Mouse (Mus musculus) MEL (cell line): Measurements from ENCODE around the gene Gas7.

Source experiments
- CTCF ChIP-seq, 3 experiments: IDR thresholded peaks in 2 of 3; conservative IDR thresholded peaks in 1 of 3; 2 replicates each; pipeline ENCODE4 v1.5.1; 2011 to 2012; ENCODE audit warnings: low read length in 3 of 3, low read depth in 2 of 3, mild to moderate bottlenecking in 2 of 3, improper control_type of control experiment in 1 of 3, inconsistent platforms in 1 of 3, mixed read lengths in 1 of 3, moderate library complexity in 1 of 3; ENCODE audit not compliant: control insufficient read depth in 1 of 3, insufficient read depth in 1 of 3, poor library complexity in 1 of 3, severe bottlenecking in 1 of 3
- EP300 ChIP-seq, 2 experiments: IDR thresholded peaks; 2 replicates each; pipeline ENCODE4 v1.6.1; 2011; ENCODE audit warnings: improper control_type of control experiment in 2 of 2, low read length in 2 of 2, low read depth in 1 of 2, mild to moderate bottlenecking in 1 of 2
- GATA1 ChIP-seq: IDR thresholded peaks from 2 replicates; pipeline ENCODE4 v1.6.1; 2011; ENCODE audit warnings: low read depth, low read length, improper control_type of control experiment
- KAT2A ChIP-seq: conservative IDR thresholded peaks from 2 replicates; pipeline ENCODE4 v1.6.1; 2012; ENCODE audit warnings: low read depth, low read length, improper control_type of control experiment, inconsistent platforms
- MAX ChIP-seq: IDR thresholded peaks from 2 replicates; pipeline ENCODE4 v1.6.1; 2011; ENCODE audit warnings: low read length, improper control_type of control experiment
- POLR2A ChIP-seq, 2 experiments: IDR thresholded peaks; 2 replicates each; pipeline ENCODE4 v1.6.1; 2011 to 2012; ENCODE audit warnings: low read length in 2 of 2, mild to moderate bottlenecking in 2 of 2, control low read depth in 1 of 2, improper control_type of control experiment in 1 of 2, low read depth in 1 of 2, moderate library complexity in 1 of 2; ENCODE audit not compliant: control insufficient read depth in 1 of 2, insufficient read depth in 1 of 2, poor library complexity in 1 of 2
- POLR2AphosphoS2 ChIP-seq: IDR thresholded peaks from 2 replicates; pipeline ENCODE4 v1.6.1; 2011; ENCODE audit warnings: low read length, improper control_type of control experiment
- RAD21 ChIP-seq: IDR thresholded peaks from 2 replicates; pipeline ENCODE4 v1.6.1; 2011; ENCODE audit warnings: mild to moderate bottlenecking, low read depth, low read length, improper control_type of control experiment
- SIN3A ChIP-seq: IDR thresholded peaks from 2 replicates; pipeline ENCODE4 v1.6.1; 2012; ENCODE audit warnings: low read length, improper control_type of control experiment, inconsistent platforms
- USF1 ChIP-seq: IDR thresholded peaks from 2 replicates; pipeline ENCODE4 v1.6.1; 2014; ENCODE audit warnings: low read depth, mild to moderate bottlenecking, inconsistent platforms, low read length, improper control_type of control experiment, moderate library complexity
- USF2 ChIP-seq, 2 experiments: IDR thresholded peaks; 2 replicates each; pipeline ENCODE4 v1.6.1; 2011 to 2012; ENCODE audit warnings: improper control_type of control experiment in 2 of 2, low read length in 2 of 2, borderline replicate concordance in 1 of 2, inconsistent platforms in 1 of 2, low read depth in 1 of 2, mild to moderate bottlenecking in 1 of 2; ENCODE audit not compliant: insufficient read depth in 1 of 2

DNA sequence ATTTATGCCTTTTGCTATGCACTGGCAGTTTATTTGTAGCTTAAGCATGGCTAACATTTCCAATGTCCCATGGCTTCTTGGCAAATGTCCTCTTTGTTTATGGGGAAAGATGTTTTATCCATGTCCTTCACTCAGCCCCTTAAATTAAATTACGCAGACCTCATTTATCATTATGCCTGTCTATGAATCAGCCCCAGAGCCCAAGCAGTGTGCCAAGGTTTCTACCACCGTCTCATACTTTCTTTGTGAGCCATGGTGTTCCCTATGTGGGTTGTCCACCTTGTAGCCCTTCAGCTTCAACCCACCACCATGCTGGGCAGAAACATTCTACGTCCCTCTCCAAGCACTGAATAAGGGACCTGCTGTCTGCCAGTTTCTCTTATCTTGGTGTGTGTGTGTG, 183.2 kb downstream of the Gas7 start:
- TF ChIP-seq POLR2A (IDR thresholded peaks at IDR 0.05; ENCODE audit: control insufficient read depth in 1 of 2, insufficient read depth in 1 of 2, low read depth in 1 of 2, low read length in 2 of 2, poor library complexity in 1 of 2) (no peak), MAX (no peak), CTCF (IDR thresholded peaks at IDR 0.05 in 2 of 3, conservative IDR thresholded peaks at IDR 0.05 in 1 of 3; ENCODE audit: control insufficient read depth in 1 of 3, insufficient read depth in 1 of 3, low read depth in 2 of 3, low read length in 3 of 3, poor library complexity in 1 of 3, severe bottlenecking in 1 of 3) (no peak), SIN3A (no peak), GATA1 (no peak), EP300 (IDR thresholded peaks at IDR 0.05; ENCODE audit: low read depth in 1 of 2, low read length in 2 of 2) (no peak), USF1 (no peak), POLR2AphosphoS2 (no peak), USF2 (IDR thresholded peaks at IDR 0.05; ENCODE audit: borderline replicate concordance in 1 of 2, insufficient read depth in 1 of 2, low read depth in 1 of 2, low read length in 2 of 2) (no peak), KAT2A (no peak), RAD21 (no peak)
